Mouse (Mus musculus) brown adipose tissue, adult 24 weeks (tissue): ENCODE results near the gene Gm3106. TPM values are rescaled to one million over a fixed set of nuclear protein-coding genes. Genes with fewer than 3 reads are reported as not detected.
"Not testable (repeated sequence)": the region's sequence is repeated elsewhere in the genome, so short reads cannot be mapped to it uniquely, and the experiment has no call there.

Experiments used
- H3K27ac ChIP-seq: fragments of 200-500 bp; replicated peaks from 2 replicates; pipeline ENCODE4 v1.5.1; 2012; ENCODE audit warnings: low read depth, mild to moderate bottlenecking, low read length
- H3K4me1 ChIP-seq: fragments of 200-500 bp; 2 replicates; pipeline ENCODE4 v1.6.1; 2012; ENCODE audit warnings: low read length, mixed read lengths; ENCODE audit not compliant: control insufficient read depth, insufficient read depth, insufficient read length
- H3K4me3 ChIP-seq: fragments of 200-500 bp; 2 replicates; pipeline ENCODE4 v1.5.1; 2012; ENCODE audit warnings: low read depth, mild to moderate bottlenecking, low read length, moderate library complexity; ENCODE audit not compliant: insufficient read depth
- polyA plus RNA-seq: library from polyadenylated mRNA; stranded (reverse); fragments of >200 nt; gene quantifications from 2 replicates; pipeline ENCODE4 v1.2.4, GENCODE M21; 2012; ENCODE audit not compliant: missing spikeins, insufficient read depth, insufficient read length

Gm3106 gene
- not detected in 2 replicates for polyA plus RNA-seq

- H3K27ac ChIP-seq, H3K4me3 ChIP-seq, H3K4me1 ChIP-seq: not testable (repeated sequence)
Measured at GRCm38 (mm10) chr5:94217705-94218104, at the start of gene Gm3106. Gene Gm3106 (plus strand): TSS chr5:94218005.

Other genes starting within 250 kb of the Gm3106 start
- not detected in 2 replicates for gene BC061212, start 147.5 kb upstream of the Gm3106 start, polyA plus RNA-seq
- gene Gm6351, start 141.6 kb upstream of the Gm3106 start, polyA plus RNA-seq = not detected in 2 replicates
- gene A430089I19Rik, start 88.8 kb downstream of the Gm3106 start, polyA plus RNA-seq = not detected in 2 replicates
- not detected in 2 replicates for gene Gm6502, start 96.4 kb downstream of the Gm3106 start, polyA plus RNA-seq
- not detected in 2 replicates for gene AA792892, start 121.7 kb downstream of the Gm3106 start, polyA plus RNA-seq
- gene Gm7682, start 227.8 kb downstream of the Gm3106 start, polyA plus RNA-seq = not detected in 2 replicates